In genomic region chr6:134876795-134877194, GRCm38 (mm10) we compare ENCODE assay signal across 10 mouse cellular contexts. TPM values are rescaled to one million over a fixed set of nuclear protein-coding genes. Genes with fewer than 3 reads are reported as not detected.
DNase-seq lines count a peak whose midpoint lies in the region; ATAC-seq lines count a peak whose summit lies in the region.
"Had no signal": no experiment of that assay in that cellular context is flagged by ENCODE, and none has a peak within 500 bp of the region (broad histone marks: within the 10 kb centered on the region; RNA-seq: fewer than 3 reads in every experiment).

No protein-coding gene starts in this region.

- no peak overlapping the region for H3K27ac ChIP-seq in forebrain, embryonic 12.5 days
- H3K27ac ChIP-seq in forebrain, embryonic 15.5 days (replicated peaks) = no peak overlapping the region
- no peak overlapping the region for H3K27ac ChIP-seq in heart, embryonic 12.5 days (ENCODE audit: poor library complexity, severe bottlenecking)
- H3K27ac ChIP-seq: heart, embryonic 13.5 days; macrophage had no signal

- H3K27me3 ChIP-seq in forebrain, embryonic 12.5 days = no peaks in the 10 kb centered on the region
- H3K27me3 ChIP-seq in forebrain, embryonic 15.5 days = no peaks in the 10 kb centered on the region
- no peaks in the 10 kb centered on the region for H3K27me3 ChIP-seq in heart, embryonic 12.5 days (replicated peaks)
- H3K27me3 ChIP-seq: heart, embryonic 13.5 days had no signal

- no peak overlapping the region for H3K4me3 ChIP-seq in forebrain, embryonic 12.5 days (replicated peaks)
- H3K4me3 ChIP-seq in forebrain, embryonic 15.5 days = no peak overlapping the region
- no peak overlapping the region for H3K4me3 ChIP-seq in heart, embryonic 12.5 days
- H3K4me3 ChIP-seq: heart, embryonic 13.5 days had no signal

- peak; percentile 47 for DNase-seq in thymus, postnatal 0 days (ENCODE audit: low spot score)
- DNase-seq in thymus, adult 18-20 months = no peak
- peak; percentile 57 for DNase-seq in kidney, postnatal 14 days
- DNase-seq in thymus, postnatal 4 days = peak; percentile 48
- no peak for DNase-seq in cerebellum, adult 11 months

- H3K36me3 ChIP-seq in forebrain, embryonic 12.5 days (replicated peaks) = peaks cover 26% of the 10 kb centered on the region
- H3K36me3 ChIP-seq in forebrain, embryonic 15.5 days = 0 out of 2 replicates have a peak, but pooled peaks cover 9% of the 10 kb centered on the region
- 0 out of 2 replicates have a peak, but pooled peaks cover 5% of the 10 kb centered on the region for H3K36me3 ChIP-seq in heart, embryonic 12.5 days

- H3K9ac ChIP-seq in forebrain, embryonic 12.5 days = no peak overlapping the region
- no peak overlapping the region for H3K9ac ChIP-seq in forebrain, embryonic 15.5 days (replicated peaks)
- H3K9ac ChIP-seq in heart, embryonic 12.5 days = no peak overlapping the region
- H3K9ac ChIP-seq: heart, embryonic 13.5 days had no signal

- H3K4me2 ChIP-seq in forebrain, embryonic 12.5 days = no peak overlapping the region
- no peak overlapping the region for H3K4me2 ChIP-seq in forebrain, embryonic 15.5 days (replicated peaks)
- no peak overlapping the region for H3K4me2 ChIP-seq in heart, embryonic 12.5 days
- H3K4me2 ChIP-seq: heart, embryonic 13.5 days had no signal

- H3K9me3 ChIP-seq in forebrain, embryonic 12.5 days = no peaks in the 10 kb centered on the region
- no peaks in the 10 kb centered on the region for H3K9me3 ChIP-seq in forebrain, embryonic 15.5 days
- H3K9me3 ChIP-seq in heart, embryonic 12.5 days (replicated peaks) = no peaks in the 10 kb centered on the region
- H3K9me3 ChIP-seq: heart, embryonic 13.5 days had no signal

- ATAC-seq in forebrain, embryonic 12.5 days (ENCODE audit: low FRiP score) = 0 out of 2 replicates have a peak, but pooled peaks have one; percentile 15
- no peak for ATAC-seq in forebrain, embryonic 15.5 days (replicated peaks)
- ATAC-seq in heart, embryonic 12.5 days (ENCODE audit: insufficient number of reproducible peaks, low FRiP score) = no peak

- H3K4me1 ChIP-seq in forebrain, embryonic 12.5 days = peaks cover 22% of the 10 kb centered on the region
- H3K4me1 ChIP-seq in forebrain, embryonic 15.5 days = peaks cover 22% of the 10 kb centered on the region
- peaks cover 7% of the 10 kb centered on the region for H3K4me1 ChIP-seq in heart, embryonic 12.5 days (replicated peaks)

- 81% methylated on average over 6 of the region's 6 CpGs for WGBS in forebrain, embryonic 12.5 days
- 77% methylated on average over 6 of the region's 6 CpGs for WGBS in forebrain, embryonic 15.5 days
- WGBS in heart, embryonic 12.5 days = 68% methylated on average over 6 of the region's 6 CpGs

RNA-seq across cellular contexts. Expression of gene Gpr19, which starts 21.6 kb away (rescaled TPM):
- polyA plus RNA-seq in forebrain, embryonic 12.5 days (2016; fragmentation: Nextera tagmentation; extraction: Ambion mirVana) = 38.5 and 45.6 TPM in 2 replicates
- polyA plus RNA-seq in forebrain, embryonic 15.5 days (2015; fragmentation: Nextera tagmentation; extraction: Ambion mirVana) = 47.7 and 48.1 TPM in 2 replicates
- 11.8 and 11.9 TPM in 2 replicates for polyA plus RNA-seq in thymus, postnatal 0 days (2015; fragmentation: Nextera tagmentation; extraction: Ambion mirVana)
- 9.0 and 10.2 TPM in 2 replicates for polyA plus RNA-seq in heart, embryonic 12.5 days (2016; fragmentation: Nextera tagmentation; extraction: Ambion mirVana)

RNA-seq across cellular contexts. Expression of gene Cdkn1b, which starts 43.4 kb away (rescaled TPM):
- polyA plus RNA-seq in forebrain, embryonic 12.5 days (2016; fragmentation: Nextera tagmentation; extraction: Ambion mirVana) = 36.4 and 40.5 TPM in 2 replicates
- polyA plus RNA-seq in forebrain, embryonic 15.5 days (2015; fragmentation: Nextera tagmentation; extraction: Ambion mirVana) = 52.4 and 55.1 TPM in 2 replicates
- polyA plus RNA-seq in thymus, postnatal 0 days (2015; fragmentation: Nextera tagmentation; extraction: Ambion mirVana) = 53.0 and 58.8 TPM in 2 replicates
- 16.8 and 17.4 TPM in 2 replicates for polyA plus RNA-seq in heart, embryonic 12.5 days (2016; fragmentation: Nextera tagmentation; extraction: Ambion mirVana)

RNA-seq across cellular contexts. Expression of gene Crebl2, which starts 46.8 kb away (rescaled TPM):
- 1.7 and 1.8 TPM in 2 replicates for polyA plus RNA-seq in forebrain, embryonic 12.5 days (2016; fragmentation: Nextera tagmentation; extraction: Ambion mirVana)
- polyA plus RNA-seq in forebrain, embryonic 15.5 days (2015; fragmentation: Nextera tagmentation; extraction: Ambion mirVana) = 3.8 and 3.9 TPM in 2 replicates
- 4.9 and 5.5 TPM in 2 replicates for polyA plus RNA-seq in thymus, postnatal 0 days (2015; fragmentation: Nextera tagmentation; extraction: Ambion mirVana)
- polyA plus RNA-seq in heart, embryonic 12.5 days (2016; fragmentation: Nextera tagmentation; extraction: Ambion mirVana) = 1.9 and 2.3 TPM in 2 replicates

Comparison
In these comparisons a context has a peak if more than half of its experiments do, and no peak if none do; other contexts are left out.
1. DNase-seq: peak in thymus, postnatal 0 days (single experiment), kidney, postnatal 14 days (single experiment) and thymus, postnatal 4 days (single experiment); none in thymus, adult 18-20 months (0 of 2) and cerebellum, adult 11 months (single experiment).